Mouse (Mus musculus) CH12.LX (cell line): ENCODE data around the gene Enkur. TPM values are rescaled to one million over a fixed set of nuclear protein-coding genes. Genes with fewer than 3 reads are reported as not detected.

Experiments used
- DNase-seq: peaks from one replicate; pipeline ENCODE4 v3.0.0-alpha.2; 2013; ENCODE audit errors: extremely low read depth
- H3K27ac ChIP-seq: 2 replicates; pipeline ENCODE4 v1.5.1; 2012; ENCODE audit warnings: low read depth, mild to moderate bottlenecking, control low read depth, moderate library complexity; ENCODE audit not compliant: insufficient read depth
- H3K27me3 ChIP-seq: replicated peaks from 2 replicates; pipeline ENCODE3; 2012; ENCODE audit warnings: inconsistent platforms
- H3K36me3 ChIP-seq, 2 experiments: replicated peaks in 1 of 2; 2 replicates each; pipeline versions ENCODE3 to v1.6.1; 2012; ENCODE audit warnings: inconsistent platforms in 1 of 2, low read length in 1 of 2, mild to moderate bottlenecking in 1 of 2, mixed read lengths in 1 of 2, moderate library complexity in 1 of 2; ENCODE audit not compliant: control insufficient read depth in 1 of 2, insufficient read depth in 1 of 2
- H3K4me1 ChIP-seq, 2 experiments: 2 replicates each; pipeline ENCODE4 v1.6.1; 2012; ENCODE audit warnings: inconsistent platforms in 1 of 2, moderate library complexity in 1 of 2; ENCODE audit not compliant: insufficient read depth in 2 of 2, control insufficient read depth in 1 of 2
- H3K4me2 ChIP-seq: 2 replicates; pipeline ENCODE4 v1.6.1; 2012; ENCODE audit warnings: low read depth, mild to moderate bottlenecking, control low read depth; ENCODE audit not compliant: poor library complexity, insufficient read depth, severe bottlenecking
- H3K4me3 ChIP-seq, 3 experiments: fragments of 150-350 bp in 1 of 3; sonication (generic) in 1 of 3; replicated peaks in 1 of 3; 2 replicates each; pipeline versions ENCODE3 to v1.5.1; 2011 to 2012; ENCODE audit warnings: low read depth in 2 of 3, low read length in 2 of 3, mild to moderate bottlenecking in 2 of 3, moderate library complexity in 2 of 3, control low read depth in 1 of 3, improper control_type of control experiment in 1 of 3, inconsistent platforms in 1 of 3, mixed read lengths in 1 of 3; ENCODE audit not compliant: poor library complexity in 1 of 3
- H3K79me2 ChIP-seq: replicated peaks from 2 replicates; pipeline ENCODE4 v1.6.1; 2012; ENCODE audit warnings: mild to moderate bottlenecking, moderate library complexity; ENCODE audit not compliant: control insufficient read depth, poor library complexity, insufficient read depth, severe bottlenecking; ENCODE audit errors: extremely low read depth
- H3K9ac ChIP-seq: 2 replicates; pipeline ENCODE4 v1.6.1; 2012; ENCODE audit warnings: low read depth, mild to moderate bottlenecking, control low read depth, moderate library complexity; ENCODE audit not compliant: insufficient read depth
- H3K9me3 ChIP-seq: replicated peaks from 2 replicates; pipeline ENCODE3; 2012; ENCODE audit warnings: low read length, inconsistent platforms, mixed read lengths
- BHLHE40 ChIP-seq: IDR thresholded peaks from 2 replicates; pipeline ENCODE4 v1.6.1; 2011; ENCODE audit warnings: mild to moderate bottlenecking, low read depth, low read length, improper control_type of control experiment
- CTCF ChIP-seq, 2 experiments: IDR thresholded peaks in 1 of 2; conservative IDR thresholded peaks in 1 of 2; 2 replicates each; pipeline ENCODE4 v1.5.1; 2011 to 2012; ENCODE audit warnings: low read depth in 2 of 2, low read length in 2 of 2, improper control_type of control experiment in 1 of 2, inconsistent platforms in 1 of 2, mild to moderate bottlenecking in 1 of 2, moderate library complexity in 1 of 2
- E2F4 ChIP-seq: IDR thresholded peaks from 2 replicates; pipeline ENCODE4 v1.6.1; 2011; ENCODE audit warnings: low read depth, low read length, improper control_type of control experiment; ENCODE audit not compliant: insufficient replicate concordance
- EP300 ChIP-seq: IDR thresholded peaks from 2 replicates; pipeline ENCODE4 v1.6.1; 2011; ENCODE audit warnings: low read length, improper control_type of control experiment
- HCFC1 ChIP-seq: IDR thresholded peaks from 2 replicates; pipeline ENCODE4 v1.6.1; 2012; ENCODE audit warnings: low read depth, mild to moderate bottlenecking, inconsistent platforms, low read length, improper control_type of control experiment
- JUN ChIP-seq: IDR thresholded peaks from 2 replicates; pipeline ENCODE4 v1.6.1; 2011; ENCODE audit warnings: low read depth, mild to moderate bottlenecking, low read length, improper control_type of control experiment, moderate library complexity; ENCODE audit not compliant: insufficient read depth
- JUND ChIP-seq: conservative IDR thresholded peaks from 2 replicates; pipeline ENCODE4 v1.6.1; 2011; ENCODE audit warnings: low read depth, low read length, improper control_type of control experiment
- MAX ChIP-seq: IDR thresholded peaks from 2 replicates; pipeline ENCODE4 v1.6.1; 2011; ENCODE audit warnings: low read length, improper control_type of control experiment
- MEF2A ChIP-seq: IDR thresholded peaks from 2 replicates; pipeline ENCODE4 v1.6.1; 2014; ENCODE audit warnings: low read depth, mild to moderate bottlenecking, inconsistent platforms, low read length, improper control_type of control experiment, borderline replicate concordance
- NELFE ChIP-seq: IDR thresholded peaks from 2 replicates; pipeline ENCODE4 v1.6.1; 2011; ENCODE audit warnings: low read depth, low read length, improper control_type of control experiment
- PAX5 ChIP-seq: IDR thresholded peaks from 2 replicates; pipeline ENCODE4 v1.6.1; 2012; ENCODE audit warnings: low read length, inconsistent platforms, mixed read lengths
- POLR2A ChIP-seq: IDR thresholded peaks from 2 replicates; pipeline ENCODE4 v1.6.1; 2011; ENCODE audit warnings: low read depth, mild to moderate bottlenecking, improper control_type of control experiment, low read length
- RAD21 ChIP-seq: IDR thresholded peaks from 2 replicates; pipeline ENCODE4 v1.6.1; 2011; ENCODE audit warnings: low read depth, mild to moderate bottlenecking, low read length, improper control_type of control experiment, moderate library complexity
- SMC3 ChIP-seq: IDR thresholded peaks from 2 replicates; pipeline ENCODE4 v1.6.1; 2011; ENCODE audit warnings: low read depth, low read length, improper control_type of control experiment
- USF2 ChIP-seq: conservative IDR thresholded peaks from 2 replicates; pipeline ENCODE4 v1.6.1; 2011; ENCODE audit warnings: low read depth, low read length, improper control_type of control experiment
- ZC3H11A ChIP-seq: IDR thresholded peaks from 2 replicates; pipeline ENCODE4 v1.6.1; 2012; ENCODE audit warnings: low read depth, mild to moderate bottlenecking, inconsistent platforms, low read length, improper control_type of control experiment
- dilution Hi-C: fragments of 300-500 bp; cut with MboI; formaldehyde crosslinking; loops from 2 replicates; pipeline ENCODE4 v1.14.3; 2020; ENCODE audit warnings: low sequenced_read_pairs; ENCODE audit not compliant: extremely low pct_unique_long_range_greater_than_20kb, extremely low pct_ligation_motif_present
- in situ Hi-C: fragments of 300-500 bp; cut with MboI; formaldehyde crosslinking; loops from 3 replicates; pipeline ENCODE4 v1.14.3; 2019; ENCODE audit warnings: low sequenced_read_pairs, low pct_ligation_motif_present, low pct_unique_long_range_greater_than_20kb, mixed read lengths
- polyA plus RNA-seq: library from polyadenylated mRNA; unstranded; fragments of >175 nt; gene quantifications from 2 replicates; pipeline ENCODE4 v1.2.1, GENCODE M21; 2012; ENCODE audit warnings: low read depth; ENCODE audit not compliant: insufficient read length
- total RNA-seq, 2 experiments: library from RNA; depleted of rRNA; stranded (reverse); fragments of 300-350 nt in 1 of 2; fragments of >200 nt in 1 of 2; gene quantifications; 2 replicates each; pipeline ENCODE4 v1.2.3; 2012 to 2014

Gene Enkur
- total and polyA plus RNA-seq, 3 experiments = 0.13 to 0.64 (median 0.39) TPM

DNA sequence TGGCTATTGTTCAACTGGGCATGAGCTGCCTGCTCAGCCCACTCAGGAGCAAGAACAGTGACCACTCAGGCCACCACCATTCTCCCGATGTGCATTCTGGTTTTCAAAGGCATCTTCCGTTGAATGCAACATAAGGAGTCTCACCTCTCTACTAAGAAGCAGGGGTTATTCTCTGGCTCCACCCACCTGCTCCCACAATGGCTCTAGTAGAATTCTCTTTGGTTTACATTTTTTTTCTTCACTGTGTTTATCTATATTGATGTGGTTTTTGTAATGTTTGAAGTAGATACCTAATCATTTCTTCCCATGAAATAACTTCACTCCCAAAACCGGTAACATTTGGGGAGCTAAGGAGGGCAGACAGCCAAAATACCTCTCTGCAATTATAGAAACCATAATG is 48.5 kb upstream of the Enkur start:
- no peak overlapping the region for H3K9ac ChIP-seq
- H3K36me3 ChIP-seq = no peaks in the 10 kb centered on the region
- in situ Hi-C loops = no loop called here
- dilution Hi-C loops = no loop called here
- no peak overlapping the region for H3K27ac ChIP-seq
- no peaks in the 10 kb centered on the region for H3K27me3 ChIP-seq
- DNase-seq = no peak
- H3K4me1 ChIP-seq = no peaks in the 10 kb centered on the region
- H3K4me3 ChIP-seq = no peak overlapping the region
- H3K79me2 ChIP-seq = no peaks in the 10 kb centered on the region
- no peak for TF ChIP-seq USF2
- TF ChIP-seq POLR2A = no peak
- TF ChIP-seq BHLHE40 = no peak
- TF ChIP-seq ZC3H11A = no peak
- no peak for TF ChIP-seq PAX5
- no peak for TF ChIP-seq HCFC1
- no peak for TF ChIP-seq E2F4
- no peak for TF ChIP-seq NELFE
- TF ChIP-seq MEF2A = no peak
- no peak for TF ChIP-seq MAX
- TF ChIP-seq, all 38 proteins: peak for 0
- Histone ChIP-seq H3K4me2 (no peak overlapping the region), H3K9me3 (no peaks in the 10 kb centered on the region)

DNA sequence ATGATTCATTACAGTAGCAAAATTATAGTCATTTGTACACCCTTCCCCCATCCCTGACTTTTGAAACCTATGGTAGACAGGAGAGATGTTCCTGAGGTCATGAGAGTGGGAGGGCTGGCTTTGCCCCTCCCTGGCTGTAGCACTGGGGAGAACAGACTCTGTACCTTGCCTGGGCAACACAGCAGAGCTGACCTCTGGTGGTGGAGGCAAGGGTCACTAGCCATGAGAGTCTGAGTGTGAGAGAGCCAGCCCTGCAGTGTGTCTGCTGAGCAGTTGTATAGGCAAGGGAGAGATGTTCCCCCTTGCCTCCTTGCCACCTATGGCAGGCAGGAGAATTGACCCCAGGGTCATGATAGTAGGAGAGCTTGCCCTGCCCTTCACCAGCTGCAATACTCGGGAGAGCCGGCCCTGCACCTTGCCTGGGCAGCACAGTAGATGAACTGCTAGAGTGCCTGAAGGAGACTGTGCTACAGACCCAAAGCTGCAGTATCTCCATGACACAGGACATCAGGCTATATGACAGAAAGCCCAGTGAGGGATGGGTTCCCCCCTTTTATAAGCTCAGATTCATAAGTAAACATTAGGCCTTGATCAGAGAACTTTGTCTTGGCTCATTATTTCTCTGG is 40.4 kb upstream of the Enkur start:
- no peaks in the 10 kb centered on the region for H3K27me3 ChIP-seq
- no peaks in the 10 kb centered on the region for H3K36me3 ChIP-seq
- H3K79me2 ChIP-seq = no peaks in the 10 kb centered on the region
- peaks cover 3% of the 10 kb centered on the region for H3K9me3 ChIP-seq
- H3K4me1 ChIP-seq = 0 out of 4 replicates have a peak, but pooled peaks cover 0 to 4% of the 10 kb centered on the region in 2 experiments
- H3K4me2 ChIP-seq = no peak overlapping the region
- no peak for DNase-seq
- H3K9ac ChIP-seq = no peak overlapping the region
- no peak overlapping the region for H3K4me3 ChIP-seq
- in situ Hi-C loops (no loop called here), dilution Hi-C loops (no loop called here)
- TF ChIP-seq EP300 (no peak), RAD21 (peak; percentile 10), JUND (no peak), E2F4 (no peak), CTCF (conservative IDR thresholded peaks at IDR 0.05 in 1 of 2, IDR thresholded peaks at IDR 0.05 in 1 of 2; ENCODE audit: low read depth in 2 of 2, low read length in 2 of 2) (peak in 1 of 2 experiments; percentile 36; a peak in 1 of 4 replicates), JUN (no peak), SMC3 (peak; percentile 33)
- no peak overlapping the region for H3K27ac ChIP-seq
